Mouse (Mus musculus) midbrain, embryonic 11.5 days (tissue): ENCODE measurements around the gene Tmcc3. TPM values are rescaled to one million over a fixed set of nuclear protein-coding genes. Genes with fewer than 3 reads are reported as not detected.

ENCODE experiments used
- ATAC-seq: fragments of 200-750 bp; cut with Nextera tagmentation; 2 replicates; pipeline ENCODE4 v1.8.0; 2017; ENCODE audit warnings: moderate TSS enrichment, moderate library complexity; ENCODE audit not compliant: low FRiP score
- DNase-seq: peaks from one replicate; pipeline ENCODE4 v3.0.0; 2015; ENCODE audit warnings: low spot score; ENCODE audit errors: missing footprints
- H3K27ac ChIP-seq: fragments of 300-500 bp; sonication (generic); 2 replicates; pipeline ENCODE4 v1.5.1; 2014; ENCODE audit warnings: low read depth, low read length
- H3K27me3 ChIP-seq: fragments of 300-500 bp; sonication (generic); 2 replicates; pipeline ENCODE4 v1.6.1; 2014; ENCODE audit warnings: mild to moderate bottlenecking, low read length, moderate library complexity, mixed read lengths; ENCODE audit not compliant: control insufficient read depth, insufficient read depth
- H3K36me3 ChIP-seq: fragments of 300-500 bp; sonication (generic); 2 replicates; pipeline ENCODE4 v1.6.1; 2014; ENCODE audit warnings: mild to moderate bottlenecking, low read length, moderate library complexity, mixed read lengths; ENCODE audit not compliant: control insufficient read depth, insufficient read depth
- H3K4me1 ChIP-seq: fragments of 300-500 bp; sonication (generic); 2 replicates; pipeline ENCODE4 v1.6.1; 2014; ENCODE audit warnings: low read length; ENCODE audit not compliant: control insufficient read depth, insufficient read depth
- H3K4me2 ChIP-seq: fragments of 300-500 bp; sonication (generic); 2 replicates; pipeline ENCODE4 v1.6.1; 2014; ENCODE audit warnings: mild to moderate bottlenecking, moderate library complexity
- H3K4me3 ChIP-seq: fragments of 300-500 bp; sonication (generic); 2 replicates; pipeline ENCODE4 v1.5.1; 2014; ENCODE audit warnings: low read depth, low read length
- H3K9ac ChIP-seq: fragments of 300-500 bp; sonication (generic); 2 replicates; pipeline ENCODE4 v1.6.1; 2014; ENCODE audit warnings: low read length
- H3K9me3 ChIP-seq: fragments of 300-500 bp; sonication (generic); 2 replicates; pipeline ENCODE4 v1.6.1; 2016; ENCODE audit warnings: low read length; ENCODE audit not compliant: control insufficient read depth
- WGBS: fragments of 180-500 bp; shearing (Covaris S2); extraction: QIAGEN DNeasy Blood & Tissue Kit; methylation state at CpG from one replicate; pipeline ENCODE4 v1.1.7; 2014; 5-methylcytosine and 5-hydroxymethylcytosine counted together
- polyA plus RNA-seq: library from polyadenylated mRNA; unstranded; fragments of >200 nt; fragmentation: Nextera tagmentation; extraction: Ambion mirVana; gene quantifications from 2 replicates; pipeline ENCODE4 v1.2.1, GENCODE M21; 2014

The Tmcc3 gene
- polyA plus RNA-seq, 1 experiment from 2014 or later: 3.2 TPM

DNA sequence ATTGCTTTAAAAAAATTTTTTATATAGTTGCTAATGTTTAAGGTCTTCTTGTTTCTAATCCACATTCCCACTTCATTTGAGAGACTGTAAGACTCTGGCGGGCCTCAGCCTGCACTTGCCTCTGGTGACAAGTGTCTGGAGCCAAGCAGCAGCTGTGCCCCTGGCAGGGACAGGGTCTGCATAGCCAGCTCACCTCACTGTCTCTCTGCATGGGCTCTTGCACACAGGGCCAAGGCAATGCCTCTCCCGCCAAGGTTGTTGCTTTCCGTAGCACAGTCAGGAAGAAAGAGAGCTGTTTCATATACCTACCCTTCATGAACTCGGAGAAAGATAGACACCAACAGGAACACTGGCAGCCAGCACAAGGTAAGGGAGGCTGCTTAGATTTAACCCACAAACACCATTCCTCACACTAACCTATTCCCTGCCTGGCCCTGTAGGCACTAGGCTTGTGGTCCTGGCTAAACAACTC is 300.3 kb downstream of the Tmcc3 start:
- Histone ChIP-seq H3K36me3 (no peaks in the 10 kb centered on the region), H3K4me2 (no peak overlapping the region), H3K4me1 (peaks cover 7% of the 10 kb centered on the region), H3K9ac (0 out of 2 replicates have a peak overlapping the region, but pooled peaks have one; percentile 7), H3K9me3 (no peaks in the 10 kb centered on the region), H3K4me3 (no peak overlapping the region), H3K27ac (no peak overlapping the region), H3K27me3 (no peaks in the 10 kb centered on the region)
- ATAC-seq: no peak
- 83% methylated on average over 4 of the region's 4 CpGs for WGBS
- DNase-seq: no peak

DNA sequence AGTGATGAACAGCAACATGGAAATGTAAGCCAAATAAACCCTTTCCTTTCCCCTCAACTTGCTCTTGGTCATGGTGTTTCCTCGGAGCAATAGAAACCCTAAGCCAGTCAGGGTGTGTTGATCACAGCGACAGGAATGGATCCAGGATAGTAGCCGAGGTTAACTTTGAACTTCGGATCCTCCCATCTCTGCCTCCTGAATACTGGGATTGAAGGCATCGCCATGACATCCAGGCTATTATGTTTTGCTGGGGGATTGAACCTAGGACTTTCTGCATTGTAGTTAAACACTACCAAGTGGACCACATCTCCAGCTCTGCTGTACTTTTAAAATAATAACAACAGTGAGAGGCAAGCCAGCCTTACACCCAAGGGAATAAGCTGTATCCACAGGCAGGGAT is 307.8 kb downstream of the Tmcc3 start:
- peaks cover 23% of the 10 kb centered on the region for H3K4me1 ChIP-seq
- no peak overlapping the region for H3K9ac ChIP-seq
- H3K4me2 ChIP-seq: no peak overlapping the region
- ATAC-seq (no peak), DNase-seq (peak; percentile 72)
- no peaks in the 10 kb centered on the region for H3K27me3 ChIP-seq
- H3K4me3 ChIP-seq: no peak overlapping the region
- H3K27ac ChIP-seq: no peak overlapping the region
- WGBS: 89% methylated on average over 5 of the region's 5 CpGs
- no peaks in the 10 kb centered on the region for H3K36me3 ChIP-seq
- H3K9me3 ChIP-seq: no peaks in the 10 kb centered on the region

DNA sequence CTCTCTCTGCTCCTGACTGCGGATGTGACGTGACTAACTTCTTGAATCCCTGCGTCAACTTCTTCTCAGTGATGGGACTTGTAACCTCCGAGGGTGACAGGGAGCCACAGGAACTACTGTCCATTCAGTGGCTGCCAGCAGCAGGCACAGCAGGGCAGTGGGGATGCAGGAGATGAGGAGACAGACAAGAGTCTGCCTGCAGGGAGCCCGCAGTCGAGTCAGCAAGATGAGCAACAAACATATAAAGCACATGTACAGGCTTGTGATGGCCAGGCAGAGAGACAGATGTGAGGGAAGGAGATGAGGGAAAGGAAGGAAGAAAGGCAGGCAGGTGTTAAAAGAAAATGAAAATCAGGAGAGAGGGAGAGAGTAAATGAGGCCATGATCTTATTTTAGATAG is 308.8 kb downstream of the Tmcc3 start:
- no peaks in the 10 kb centered on the region for H3K27me3 ChIP-seq
- ATAC-seq: no peak
- peak; percentile 79 for DNase-seq
- peaks cover 23% of the 10 kb centered on the region for H3K4me1 ChIP-seq
- WGBS: 57% methylated on average over 6 of the region's 6 CpGs
- no peaks in the 10 kb centered on the region for H3K9me3 ChIP-seq
- H3K4me3 ChIP-seq: no peak overlapping the region
- H3K9ac ChIP-seq: no peak overlapping the region
- no peak overlapping the region for H3K27ac ChIP-seq
- no peaks in the 10 kb centered on the region for H3K36me3 ChIP-seq
- no peak overlapping the region for H3K4me2 ChIP-seq

GRCm38 (mm10) chr10:94621420-94622225 is 309.9 kb downstream of the Tmcc3 start:
- Histone ChIP-seq H3K4me3 (no peak overlapping the region; the same call in 1 of the 2 replicates), H3K27ac (peak overlapping the region; percentile 76), H3K9me3 (no peaks in the 10 kb centered on the region), H3K36me3 (no peaks in the 10 kb centered on the region), H3K9ac (no peak overlapping the region; the same call in 1 of the 2 replicates), H3K27me3 (no peaks in the 10 kb centered on the region), H3K4me1 (peaks cover 23% of the 10 kb centered on the region), H3K4me2 (peak overlapping the region; percentile 30)
- DNase-seq (peak; percentile 94), ATAC-seq (peak; percentile 87)
- 3% methylated on average over 13 of the region's 13 CpGs for WGBS

- H3K27me3 ChIP-seq: no peaks in the 10 kb centered on the region
- ATAC-seq (no peak), DNase-seq (peak; percentile 92)
- WGBS: 26% methylated on average over 5 of the region's 5 CpGs
- H3K9ac ChIP-seq: no peak overlapping the region
- H3K27ac ChIP-seq: peak overlapping the region; percentile 76
- H3K4me1 ChIP-seq: peaks cover 23% of the 10 kb centered on the region
- H3K36me3 ChIP-seq: no peaks in the 10 kb centered on the region
- H3K4me3 ChIP-seq: no peak overlapping the region
- no peaks in the 10 kb centered on the region for H3K9me3 ChIP-seq
- H3K4me2 ChIP-seq: peak overlapping the region; percentile 5; the same call in 1 of the 2 replicates
These were observed 310.5 kb downstream of the Tmcc3 start for GRCm38 (mm10) chr10:94622281-94622680.

- Histone ChIP-seq H3K4me2 (no peak overlapping the region), H3K36me3 (no peaks in the 10 kb centered on the region), H3K4me1 (peaks cover 23% of the 10 kb centered on the region), H3K27ac (no peak overlapping the region; the same call in 1 of the 2 replicates), H3K9me3 (no peaks in the 10 kb centered on the region), H3K27me3 (no peaks in the 10 kb centered on the region), H3K9ac (peak overlapping the region; percentile 22; the same call in 1 of the 2 replicates), H3K4me3 (no peak overlapping the region)
- WGBS: 33% methylated on average over 9 of the region's 9 CpGs
- no peak for DNase-seq
- ATAC-seq: no peak
These were observed 311.1 kb downstream of the Tmcc3 start for GRCm38 (mm10) chr10:94622828-94623227.

- WGBS: 4% methylated on average over 10 of the region's 10 CpGs
- Histone ChIP-seq H3K27ac (no peak overlapping the region), H3K4me1 (peaks cover 23% of the 10 kb centered on the region), H3K4me3 (no peak overlapping the region), H3K36me3 (no peaks in the 10 kb centered on the region), H3K9ac (peak overlapping the region; percentile 22; the same call in 1 of the 2 replicates), H3K27me3 (no peaks in the 10 kb centered on the region), H3K4me2 (no peak overlapping the region; the same call in 1 of the 2 replicates), H3K9me3 (no peaks in the 10 kb centered on the region)
- ATAC-seq (peak; percentile 41; the same call in 1 of the 2 replicates), DNase-seq (peak; percentile 98)
These were observed 311.9 kb downstream of the Tmcc3 start for GRCm38 (mm10) chr10:94623617-94624016.

DNA sequence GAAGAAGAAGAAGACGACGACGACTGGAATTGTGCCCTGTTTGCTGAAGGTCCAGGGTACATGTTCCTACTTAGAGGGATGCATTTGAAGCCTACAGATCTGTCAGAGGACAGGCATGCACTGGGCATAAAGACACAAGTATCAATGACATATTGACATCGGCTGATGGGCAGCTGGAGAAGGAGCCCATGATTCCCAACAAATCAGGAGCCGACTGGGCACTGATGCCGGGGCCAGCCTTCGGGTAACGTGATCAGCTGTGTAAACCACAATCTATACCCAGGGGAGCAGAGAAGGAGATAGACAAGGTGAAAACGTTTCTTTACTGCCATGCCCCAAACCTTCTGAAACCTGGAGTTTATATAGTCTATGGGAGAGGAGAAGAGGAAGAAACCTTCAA is 313.3 kb downstream of the Tmcc3 start:
- H3K27ac ChIP-seq: no peak overlapping the region
- no peak overlapping the region for H3K4me2 ChIP-seq
- no peak overlapping the region for H3K9ac ChIP-seq
- 91% methylated on average over 9 of the region's 9 CpGs for WGBS
- H3K36me3 ChIP-seq: no peaks in the 10 kb centered on the region
- H3K4me1 ChIP-seq: peaks cover 23% of the 10 kb centered on the region
- peak; percentile 59 for DNase-seq
- ATAC-seq: no peak
- H3K4me3 ChIP-seq: no peak overlapping the region
- no peaks in the 10 kb centered on the region for H3K27me3 ChIP-seq
- no peaks in the 10 kb centered on the region for H3K9me3 ChIP-seq

- peaks cover 23% of the 10 kb centered on the region for H3K4me1 ChIP-seq
- ATAC-seq (no peak), DNase-seq (no peak)
- WGBS: 81% methylated on average over 8 of the region's 8 CpGs
- H3K4me2 ChIP-seq: no peak overlapping the region
- no peak overlapping the region for H3K9ac ChIP-seq
- H3K27ac ChIP-seq: no peak overlapping the region
- H3K9me3 ChIP-seq: no peaks in the 10 kb centered on the region
- H3K36me3 ChIP-seq: no peaks in the 10 kb centered on the region
- no peak overlapping the region for H3K4me3 ChIP-seq
- H3K27me3 ChIP-seq: no peaks in the 10 kb centered on the region
These were observed 313.9 kb downstream of the Tmcc3 start for GRCm38 (mm10) chr10:94625606-94626005.
